Mouse (Mus musculus) testis, adult 2 months (tissue): ENCODE results near the gene Nmd3. TPM values are rescaled to one million over a fixed set of nuclear protein-coding genes. Genes with fewer than 3 reads are reported as not detected.

ENCODE experiments used
- H3K27ac ChIP-seq: fragments of 200-500 bp; 2 replicates; pipeline ENCODE4 v1.5.1; 2012; ENCODE audit warnings: low read depth, low read length; ENCODE audit not compliant: control insufficient read depth, insufficient read depth
- H3K27me3 ChIP-seq: fragments of 200-500 bp; 2 replicates; pipeline ENCODE4 v1.6.1; 2012; ENCODE audit warnings: mild to moderate bottlenecking, low read length, moderate library complexity; ENCODE audit not compliant: control insufficient read depth, insufficient read depth
- H3K36me3 ChIP-seq: fragments of 200-500 bp; 2 replicates; pipeline ENCODE4 v1.6.1; 2012; ENCODE audit warnings: mild to moderate bottlenecking, low read length; ENCODE audit not compliant: control insufficient read depth, insufficient read depth
- H3K4me1 ChIP-seq: fragments of 200-500 bp; 2 replicates; pipeline ENCODE4 v1.6.1; 2012; ENCODE audit warnings: low read length; ENCODE audit not compliant: control insufficient read depth, insufficient read depth
- H3K4me3 ChIP-seq: fragments of 200-500 bp; 2 replicates; pipeline ENCODE4 v1.5.1; 2012; ENCODE audit warnings: low read depth, mild to moderate bottlenecking, low read length, moderate library complexity, mixed read lengths; ENCODE audit not compliant: control insufficient read depth
- CTCF ChIP-seq: fragments of 200-500 bp; IDR thresholded peaks from 2 replicates; pipeline ENCODE4 v1.5.1; 2012; ENCODE audit warnings: low read depth, mild to moderate bottlenecking, inconsistent platforms, low read length, moderate library complexity; ENCODE audit not compliant: control insufficient read depth, insufficient read depth, insufficient replicate concordance
- POLR2A ChIP-seq: fragments of 200-500 bp; IDR thresholded peaks from 2 replicates; pipeline ENCODE4 v1.6.1; 2012; ENCODE audit warnings: low read depth, mild to moderate bottlenecking, inconsistent platforms, low read length, moderate library complexity; ENCODE audit not compliant: control insufficient read depth
- polyA plus RNA-seq: library from polyadenylated mRNA; depleted of rRNA; stranded (reverse); fragments of >200 nt; gene quantifications from 2 replicates; pipeline ENCODE4 v1.2.3, GENCODE M21; 2012

Nmd3 gene
- polyA plus RNA-seq, 1 experiment: 39.0 TPM

DNA sequence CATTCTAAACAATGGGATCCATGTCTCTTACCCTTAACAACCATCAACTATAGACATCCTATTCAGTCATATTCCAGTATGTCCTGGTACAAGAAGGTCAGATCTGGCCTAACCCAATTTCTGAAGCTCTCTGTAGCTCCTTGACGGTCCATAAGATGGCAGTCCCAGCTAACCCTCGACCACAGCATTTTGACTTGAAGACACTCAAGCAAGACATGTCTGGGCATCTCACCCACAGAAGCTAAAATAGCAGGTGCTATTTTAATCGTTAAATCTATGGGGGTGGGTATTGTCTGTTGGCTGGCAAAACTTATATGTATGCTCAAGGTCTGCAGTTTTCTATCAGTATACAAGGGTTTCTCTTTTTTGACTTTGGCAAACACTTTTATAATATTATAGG is 33.4 kb downstream of the Nmd3 start:
- Histone ChIP-seq H3K36me3 (no peaks in the 10 kb centered on the region; the same call in 1 of the 2 replicates), H3K27me3 (no peaks in the 10 kb centered on the region), H3K4me3 (no peak overlapping the region), H3K27ac (no peak overlapping the region), H3K4me1 (no peaks in the 10 kb centered on the region)
- TF ChIP-seq CTCF (no peak), POLR2A (no peak)

DNA sequence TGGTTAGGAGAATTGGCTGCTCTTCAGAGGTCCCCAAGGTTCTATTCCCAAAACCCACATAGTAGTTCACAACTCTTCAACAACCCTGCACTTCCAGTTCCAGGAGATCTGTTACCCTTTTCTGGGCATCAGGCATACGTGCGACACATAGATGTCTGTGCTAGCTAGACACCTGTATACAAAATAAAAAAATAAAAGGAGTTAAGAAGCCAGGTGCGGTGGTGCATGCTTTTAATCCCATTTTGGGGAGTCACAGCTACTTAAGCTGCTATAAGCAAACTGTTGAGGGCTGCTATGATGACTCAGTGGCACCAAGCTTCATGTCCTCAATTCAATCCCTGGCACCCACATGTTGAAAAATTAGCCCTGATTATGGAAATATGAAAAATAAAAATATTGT is 34.2 kb downstream of the Nmd3 start:
- no peaks in the 10 kb centered on the region; the same call in 1 of the 2 replicates for H3K36me3 ChIP-seq
- no peaks in the 10 kb centered on the region for H3K27me3 ChIP-seq
- no peak overlapping the region for H3K4me3 ChIP-seq
- no peak overlapping the region for H3K27ac ChIP-seq
- no peaks in the 10 kb centered on the region for H3K4me1 ChIP-seq
- TF ChIP-seq POLR2A: no peak

DNA sequence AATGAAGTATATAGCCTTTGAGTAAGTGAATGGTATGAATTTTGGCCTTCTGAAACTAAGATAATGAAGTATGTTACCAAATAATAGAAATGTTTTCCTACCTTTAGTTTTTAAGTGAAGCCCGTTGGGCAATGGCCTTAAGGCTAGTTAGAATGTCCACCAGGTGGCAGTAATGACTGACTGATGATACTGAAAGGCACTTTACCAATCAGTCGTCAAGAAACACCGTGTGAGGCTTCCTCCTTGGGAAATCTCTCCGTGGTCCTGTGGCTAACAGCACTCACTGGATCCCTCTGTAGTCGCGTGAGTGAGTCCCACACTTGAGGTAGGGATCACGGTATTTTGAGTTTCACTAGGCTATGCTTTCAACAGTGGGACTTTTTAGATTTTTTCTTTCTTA is 34.7 kb downstream of the Nmd3 start:
- H3K4me3 ChIP-seq: no peak overlapping the region
- H3K4me1 ChIP-seq: no peaks in the 10 kb centered on the region
- no peak overlapping the region for H3K27ac ChIP-seq
- no peaks in the 10 kb centered on the region for H3K27me3 ChIP-seq
- H3K36me3 ChIP-seq: no peaks in the 10 kb centered on the region; the same call in 1 of the 2 replicates
- TF ChIP-seq CTCF: no peak
- TF ChIP-seq POLR2A: no peak

DNA sequence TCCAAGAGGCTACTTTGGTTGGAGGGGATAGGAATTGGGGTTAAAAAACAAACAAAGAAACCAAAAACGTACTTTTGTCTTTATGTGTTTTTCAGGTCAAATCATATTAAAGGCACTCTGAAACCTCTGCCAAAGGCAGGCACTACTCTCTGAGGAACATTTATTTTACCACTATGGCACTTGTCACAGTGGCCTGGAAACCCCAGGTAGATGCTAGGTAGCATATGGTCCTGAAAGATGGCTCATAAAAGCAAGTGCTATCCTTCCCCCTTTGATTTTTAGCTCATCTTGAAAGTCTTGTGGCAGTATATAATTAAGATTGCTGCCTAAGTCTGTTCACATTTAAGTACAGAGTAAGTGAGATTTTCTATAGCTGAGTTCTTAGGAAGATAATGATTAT is 35.7 kb downstream of the Nmd3 start:
- Histone ChIP-seq H3K4me1 (no peaks in the 10 kb centered on the region), H3K36me3 (no peaks in the 10 kb centered on the region; the same call in 1 of the 2 replicates), H3K4me3 (no peak overlapping the region), H3K27ac (no peak overlapping the region), H3K27me3 (no peaks in the 10 kb centered on the region)
- TF ChIP-seq CTCF (no peak), POLR2A (no peak)

DNA sequence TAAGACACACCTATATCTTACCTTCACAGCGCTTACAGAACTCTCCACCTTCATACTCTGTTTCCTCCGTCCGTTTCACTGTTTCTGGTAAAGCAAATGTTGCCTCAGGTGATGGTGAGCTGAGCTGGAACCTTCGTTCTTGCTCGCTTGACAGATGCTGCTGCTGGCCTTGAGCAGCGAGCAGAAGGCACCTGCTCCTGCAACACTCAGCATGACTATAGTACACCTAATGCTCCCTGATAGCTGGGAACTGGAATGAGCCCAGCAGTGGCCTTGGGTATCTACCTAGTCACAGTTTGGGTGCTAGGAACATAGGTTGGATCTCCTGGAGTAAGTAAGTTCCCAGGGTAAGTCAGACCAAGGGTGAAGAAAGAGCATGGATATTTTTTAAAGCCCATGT is 38.3 kb downstream of the Nmd3 start:
- TF ChIP-seq POLR2A: no peak
- TF ChIP-seq CTCF: no peak
- Histone ChIP-seq H3K27me3 (no peaks in the 10 kb centered on the region), H3K4me1 (no peaks in the 10 kb centered on the region), H3K27ac (no peak overlapping the region), H3K36me3 (no peaks in the 10 kb centered on the region; the same call in 1 of the 2 replicates), H3K4me3 (no peak overlapping the region)

DNA sequence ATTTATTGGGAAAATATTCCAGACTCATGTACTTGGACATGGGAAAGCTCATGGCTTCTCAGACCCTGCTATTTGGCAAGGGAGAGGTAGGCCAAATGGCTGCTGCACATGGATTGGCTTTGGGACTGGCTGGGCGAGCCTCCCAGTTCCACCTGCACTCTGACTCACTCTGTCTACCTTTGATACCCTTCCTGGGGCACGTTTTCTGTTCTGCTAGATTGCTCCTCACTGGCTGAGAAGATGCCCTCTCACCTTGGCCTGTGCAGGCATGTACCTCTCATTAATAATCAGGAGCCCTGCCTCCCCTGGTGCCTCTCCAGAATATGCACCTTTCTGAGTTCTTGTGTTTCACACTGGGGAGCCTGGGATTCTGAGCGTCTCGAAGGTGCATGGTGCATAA is 39.4 kb downstream of the Nmd3 start:
- no peak overlapping the region for H3K4me3 ChIP-seq
- no peak for TF ChIP-seq CTCF
- no peak for TF ChIP-seq POLR2A
- no peaks in the 10 kb centered on the region; the same call in 1 of the 2 replicates for H3K36me3 ChIP-seq

DNA sequence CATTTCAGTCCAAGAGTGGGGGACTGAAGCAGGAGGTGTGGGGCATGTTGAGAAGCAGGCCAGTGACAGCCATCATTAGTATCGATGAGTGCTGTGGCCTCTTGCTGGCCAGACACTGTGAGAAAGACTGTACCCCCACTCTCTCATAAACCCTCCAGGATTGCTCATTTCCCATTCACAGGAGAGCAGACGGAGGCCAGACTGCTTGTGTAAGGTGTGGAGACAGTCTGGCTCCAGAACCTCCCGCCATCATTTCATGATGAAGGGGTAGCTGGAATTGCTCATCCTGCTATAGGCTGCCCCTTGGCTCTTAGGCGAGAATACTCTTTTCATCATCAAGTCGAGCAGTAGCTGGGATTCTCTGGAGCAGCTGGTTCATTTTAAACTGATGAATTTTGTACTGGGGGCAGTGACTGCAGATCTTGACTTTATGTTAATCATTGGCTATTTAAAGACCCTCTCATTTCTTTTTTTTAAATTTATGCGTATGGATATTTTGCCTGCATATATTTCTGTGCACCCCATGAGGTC is 41.1 kb downstream of the Nmd3 start:
- no peaks in the 10 kb centered on the region for H3K36me3 ChIP-seq
- no peak overlapping the region for H3K4me3 ChIP-seq
- no peak overlapping the region for H3K27ac ChIP-seq
- H3K4me1 ChIP-seq: no peaks in the 10 kb centered on the region
- TF ChIP-seq POLR2A: no peak
- no peak for TF ChIP-seq CTCF
- H3K27me3 ChIP-seq: no peaks in the 10 kb centered on the region

More for the DNA sequence above, 39.4 kb downstream of the Nmd3 start:
- Histone ChIP-seq H3K27me3 (no peaks in the 10 kb centered on the region), H3K4me1 (no peaks in the 10 kb centered on the region), H3K27ac (no peak overlapping the region)
